Mouse (Mus musculus): ENCODE data around the gene Bpifc.

DNA sequence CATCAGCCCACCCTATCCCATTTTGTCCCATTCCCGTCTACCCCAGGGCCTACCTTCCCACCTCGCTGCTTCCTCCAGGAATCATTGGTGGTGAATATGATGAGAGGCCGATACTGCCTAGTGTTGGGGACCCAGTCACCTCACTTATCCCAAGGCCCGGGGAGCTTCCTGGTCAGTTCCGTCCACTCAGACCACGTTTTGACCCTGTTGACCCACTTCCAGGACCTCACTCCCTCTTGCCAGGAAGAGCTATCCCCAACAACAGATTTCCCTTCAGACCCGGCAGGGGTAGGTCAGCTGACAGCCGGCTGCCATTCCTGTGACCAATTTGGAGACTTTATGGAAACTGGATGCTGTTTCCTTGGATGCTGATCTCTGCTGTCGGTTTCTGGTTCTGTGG lies 36.1 kb upstream of the Bpifc start:
- TF ChIP-seq CTCF (IDR thresholded peaks at IDR 0.05; ENCODE audit: low read depth) (no peak), EP300 (optimal IDR thresholded peaks at IDR 0.05) (no peak)
